Mouse (Mus musculus) T-helper 1 cell (primary cell): ENCODE measurements at regions not wholly inside any gene's neighbourhood (a gene's known extent, or its start where the extent isn't known, plus 50 kb on each side); places are given as distances from the start of the nearest gene placed in this dataset.

ENCODE experiments used
- in situ Hi-C: fragments of 300-600 bp; cut with MboI, MseI; formaldehyde crosslinking; loops from one replicate; pipeline ENCODE4 v1.15.1; 2025; ENCODE audit warnings: high pct_unique_total_duplicates

- in situ Hi-C loops: loop anchor here (5.0 to 25.0 kb wide), 2 partner anchors 305 to 1060 kb away; no protein-coding TSS in a partner anchor
Observed at GRCm38 (mm10) chr14:104027077-104027899, 183.1 kb upstream of the Ednrb start.

- in situ Hi-C loops: no loop called here
Observed at GRCm38 (mm10) chr14:104008538-104008937, 164.3 kb upstream of the Ednrb start.

GRCm38 (mm10) chr14:104006426-104006825 is 162.2 kb upstream of the Ednrb start:
- in situ Hi-C loops: no loop called here

GRCm38 (mm10) chr14:104005132-104005531 is 160.9 kb upstream of the Ednrb start:
- in situ Hi-C loops: no loop called here

- in situ Hi-C loops: no loop called here
Observed at GRCm38 (mm10) chr14:104002421-104002820, 158.2 kb upstream of the Ednrb start.

GRCm38 (mm10) chr14:103990418-103990817 is 146.2 kb upstream of the Ednrb start:
- in situ Hi-C loops: no loop called here

- in situ Hi-C loops: no loop called here
Observed at GRCm38 (mm10) chr14:103989949-103990348, 145.7 kb upstream of the Ednrb start.

- in situ Hi-C loops: no loop called here
Observed at GRCm38 (mm10) chr14:103987266-103987665, 143.1 kb upstream of the Ednrb start.

GRCm38 (mm10) chr14:103984349-103984748 is 140.1 kb upstream of the Ednrb start:
- in situ Hi-C loops: no loop called here

- in situ Hi-C loops: no loop called here
Observed at GRCm38 (mm10) chr14:103978808-103979207, 134.6 kb upstream of the Ednrb start.

- in situ Hi-C loops: no loop called here
Observed at GRCm38 (mm10) chr14:103977769-103978168, 133.6 kb upstream of the Ednrb start.

GRCm38 (mm10) chr14:103973955-103974354 is 129.8 kb upstream of the Ednrb start:
- in situ Hi-C loops: no loop called here

- in situ Hi-C loops: no loop called here
Observed at GRCm38 (mm10) chr14:103973111-103973510, 128.9 kb upstream of the Ednrb start.

- in situ Hi-C loops: no loop called here
Observed at GRCm38 (mm10) chr14:103969305-103969704, 125.1 kb upstream of the Ednrb start.

GRCm38 (mm10) chr14:103966293-103966692 is 122.1 kb upstream of the Ednrb start:
- in situ Hi-C loops: no loop called here

- in situ Hi-C loops: no loop called here
Observed at GRCm38 (mm10) chr14:103962303-103962881, 118.2 kb upstream of the Ednrb start.

GRCm38 (mm10) chr14:103951899-103952298 is 107.7 kb upstream of the Ednrb start:
- in situ Hi-C loops: no loop called here

GRCm38 (mm10) chr14:103949950-103950349 is 105.7 kb upstream of the Ednrb start:
- in situ Hi-C loops: no loop called here

GRCm38 (mm10) chr14:103948026-103948777 is 104.0 kb upstream of the Ednrb start:
- in situ Hi-C loops: no loop called here

GRCm38 (mm10) chr14:103945753-103946152 is 101.6 kb upstream of the Ednrb start:
- in situ Hi-C loops: no loop called here

- in situ Hi-C loops: no loop called here
Observed at GRCm38 (mm10) chr14:103939867-103940266, 95.7 kb upstream of the Ednrb start.

GRCm38 (mm10) chr14:103938937-103939336 is 94.7 kb upstream of the Ednrb start:
- in situ Hi-C loops: no loop called here
